Mouse (Mus musculus): Measurements from ENCODE around the gene Pigf. TPM values are rescaled to one million over a fixed set of nuclear protein-coding genes. Genes with fewer than 3 reads are reported as not detected.

Gene Pigf
- polyA plus RNA-seq, 1 experiment from 2014 or later = 37.4 TPM

Other genes with a start within 250 kb of the Pigf start
- gene Tmem247, start 108.1 kb downstream of the Pigf start, polyA plus RNA-seq (2014; fragmentation: Nextera tagmentation; extraction: Ambion mirVana) = not detected in 2 replicates
- gene Atp6v1e2, start 77.5 kb downstream of the Pigf start, polyA plus RNA-seq (2014; fragmentation: Nextera tagmentation; extraction: Ambion mirVana) = not detected in 2 replicates
- gene Rhoq, start 62.3 kb downstream of the Pigf start, polyA plus RNA-seq (2014; fragmentation: Nextera tagmentation; extraction: Ambion mirVana) = 17.7 and 19.0 TPM in 2 replicates
- gene Cript, start 144 bp upstream of the Pigf start, polyA plus RNA-seq (2014; fragmentation: Nextera tagmentation; extraction: Ambion mirVana) = 133 and 148 TPM in 2 replicates
- 13.4 and 14.4 TPM in 2 replicates for gene Socs5, start 82.3 kb upstream of the Pigf start, polyA plus RNA-seq (2014; fragmentation: Nextera tagmentation; extraction: Ambion mirVana)
- gene Mcfd2, start 240.5 kb upstream of the Pigf start, polyA plus RNA-seq (2014; fragmentation: Nextera tagmentation; extraction: Ambion mirVana) = 77.6 and 80.0 TPM in 2 replicates